Mouse (Mus musculus): Measurements from ENCODE around the gene Slc9b1.

The Slc9b1 gene

DNA sequence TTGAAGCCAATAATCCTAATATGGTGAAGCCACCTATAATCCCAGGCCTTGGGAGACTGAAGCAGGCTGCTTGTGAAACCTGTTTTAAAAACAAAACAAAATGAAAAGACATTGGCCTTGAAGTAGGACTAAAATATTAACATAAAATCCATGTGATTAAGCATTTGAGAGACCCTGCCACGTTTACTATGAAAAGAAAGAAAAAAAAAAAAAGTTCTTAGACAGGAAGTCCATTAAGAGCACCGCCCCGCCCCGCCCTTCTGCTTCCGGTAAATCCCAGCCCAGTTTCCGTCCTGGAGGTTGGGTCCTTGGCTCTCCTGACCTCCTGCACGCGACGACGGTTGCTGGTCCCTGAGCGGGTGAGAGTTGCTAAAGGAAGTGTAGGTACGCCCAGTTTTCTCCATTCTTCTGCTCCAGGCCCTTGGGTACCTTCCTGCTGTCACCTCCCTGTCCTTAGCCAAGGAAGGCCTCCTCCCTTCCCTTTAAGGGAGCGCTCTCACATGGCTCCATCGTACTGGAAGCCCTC lies at the start of gene Slc9b1:
Slc9b1 (plus strand) TSS at position 291 of the 526 bp plus-strand sequence.
- DNase-seq (ENCODE audit: low spot score in 2 of 2): peak in 1 of 2 experiments; percentile 23

DNA sequence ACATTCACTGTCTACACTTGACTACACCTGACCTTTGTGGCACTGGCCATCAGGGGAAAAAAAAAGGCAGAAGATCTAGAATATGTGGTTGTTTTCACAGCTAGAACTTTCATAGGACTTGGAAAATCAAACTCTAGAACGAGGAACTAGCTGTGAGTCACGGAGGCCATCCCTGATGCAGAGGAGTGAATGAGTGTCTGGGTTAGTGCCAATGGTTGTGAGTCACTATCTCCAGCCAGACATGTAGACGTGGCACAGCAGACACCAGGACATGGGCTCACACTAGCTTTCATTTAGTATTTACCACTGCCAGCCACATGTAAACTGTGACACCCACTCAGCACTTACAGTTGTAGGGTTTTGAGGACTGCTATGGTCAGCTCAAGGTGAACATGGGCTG lies 49.3 kb upstream of the Slc9b1 start:
- peak in 1 of 2 experiments; percentile 21 for DNase-seq (ENCODE audit: low spot score in 2 of 2)

DNA sequence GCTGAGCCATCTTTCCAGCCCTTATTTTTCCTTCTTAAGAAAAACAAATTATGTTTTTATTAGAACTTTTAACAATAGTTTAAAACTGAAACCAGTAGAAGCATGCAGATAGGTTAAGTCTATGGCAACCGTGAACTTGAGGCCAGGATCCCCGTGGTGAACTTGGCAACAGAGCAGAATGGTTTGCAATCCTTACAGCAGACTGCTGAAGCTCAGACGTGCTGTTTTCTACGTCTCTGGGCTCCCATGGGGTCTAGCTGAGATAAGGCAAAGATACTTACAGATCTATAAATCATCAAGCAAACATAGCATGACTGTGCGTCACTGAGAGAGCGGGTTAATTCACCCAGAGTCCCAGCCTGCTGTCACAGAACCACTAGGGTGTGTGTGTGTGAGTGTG lies 47.7 kb upstream of the Slc9b1 start:
- no peak for DNase-seq (ENCODE audit: low spot score in 2 of 2)

DNA sequence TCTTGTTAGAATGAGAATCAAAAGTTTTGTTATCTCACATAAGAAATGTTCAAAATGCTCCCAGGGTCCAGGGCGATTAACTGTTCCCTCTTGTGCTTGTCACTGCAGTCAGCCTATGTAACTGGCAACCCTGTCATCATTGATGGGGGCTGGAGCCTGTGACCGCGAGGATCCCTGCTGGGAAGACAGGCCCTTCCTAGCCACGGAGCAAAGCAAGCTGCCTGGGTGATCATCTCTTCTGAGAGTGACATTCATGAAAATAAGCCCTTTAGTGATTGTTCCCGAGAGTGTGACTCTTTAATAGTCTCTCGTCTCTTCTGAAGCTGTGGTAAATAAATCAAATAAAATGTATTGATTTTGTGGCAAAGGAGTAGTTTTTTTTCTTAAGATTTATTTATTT lies 43.8 kb upstream of the Slc9b1 start:
- DNase-seq (ENCODE audit: low spot score in 2 of 2): no peak

DNA sequence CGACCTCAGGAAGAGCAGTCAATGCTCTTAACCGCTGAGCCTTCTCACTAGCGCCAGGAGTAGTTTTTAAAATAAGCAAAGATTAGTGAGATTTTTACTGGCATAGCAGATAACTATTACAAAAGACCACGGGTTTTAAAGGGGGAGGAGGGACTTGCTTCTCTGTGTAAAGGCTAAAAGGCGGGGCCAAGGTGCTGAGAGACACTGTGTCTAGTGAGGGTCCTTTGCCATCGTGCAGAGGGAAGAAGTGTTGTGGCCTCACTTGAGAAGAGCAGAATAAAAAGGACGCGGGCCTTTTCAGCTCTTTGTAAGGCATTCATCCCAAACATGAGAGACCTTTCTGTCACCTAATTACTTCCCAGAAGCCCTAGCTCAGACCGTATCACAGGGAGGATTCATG lies 43.3 kb upstream of the Slc9b1 start:
- DNase-seq (ENCODE audit: low spot score in 2 of 2): no peak

DNA sequence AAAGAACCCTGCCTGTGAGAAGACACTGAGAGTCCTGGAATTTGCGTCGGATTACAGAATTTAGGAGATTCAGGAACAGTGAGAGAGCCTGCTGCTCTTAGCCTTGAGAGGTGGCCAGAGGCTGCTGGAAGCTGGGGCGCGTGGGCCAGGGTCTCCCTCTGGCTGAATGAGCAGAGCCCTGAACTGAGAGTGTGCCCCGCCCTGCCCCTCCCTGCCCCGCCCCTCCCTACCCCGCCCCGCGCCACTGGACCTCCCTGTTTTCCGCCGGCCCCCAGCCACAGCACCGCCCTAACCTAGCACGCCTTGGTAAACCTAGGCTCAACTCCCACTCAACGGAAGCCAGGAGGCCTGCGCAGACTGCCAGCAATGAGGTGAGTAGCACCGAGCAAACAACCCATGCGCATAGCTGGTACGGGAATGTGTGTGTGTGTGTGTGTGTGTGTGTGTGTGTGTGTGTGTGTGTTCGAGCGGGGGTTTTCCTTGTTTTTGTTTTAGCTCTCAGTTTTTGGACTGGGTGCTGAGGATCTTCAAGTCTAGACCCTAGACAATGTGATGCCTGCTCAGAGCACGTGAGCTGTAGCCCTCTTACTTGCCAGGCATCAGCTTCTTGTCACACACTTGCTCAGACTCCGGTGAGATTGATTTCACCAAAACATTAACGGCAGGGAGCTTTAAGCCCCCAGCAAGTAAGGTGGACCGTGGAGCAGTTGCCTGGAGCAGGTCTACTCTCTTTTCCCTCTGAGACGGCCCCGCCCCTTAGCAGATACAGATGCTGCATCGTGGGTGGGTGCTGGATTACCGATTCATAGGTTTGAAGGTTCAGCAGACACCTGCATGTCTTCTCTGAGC lies 40.2 kb upstream of the Slc9b1 start, which contains the start of gene Slc9b2:
Slc9b2 (plus strand) TSS at position 290 of the 849 bp plus-strand sequence.
- no peak for DNase-seq (ENCODE audit: low spot score in 2 of 2)

DNA sequence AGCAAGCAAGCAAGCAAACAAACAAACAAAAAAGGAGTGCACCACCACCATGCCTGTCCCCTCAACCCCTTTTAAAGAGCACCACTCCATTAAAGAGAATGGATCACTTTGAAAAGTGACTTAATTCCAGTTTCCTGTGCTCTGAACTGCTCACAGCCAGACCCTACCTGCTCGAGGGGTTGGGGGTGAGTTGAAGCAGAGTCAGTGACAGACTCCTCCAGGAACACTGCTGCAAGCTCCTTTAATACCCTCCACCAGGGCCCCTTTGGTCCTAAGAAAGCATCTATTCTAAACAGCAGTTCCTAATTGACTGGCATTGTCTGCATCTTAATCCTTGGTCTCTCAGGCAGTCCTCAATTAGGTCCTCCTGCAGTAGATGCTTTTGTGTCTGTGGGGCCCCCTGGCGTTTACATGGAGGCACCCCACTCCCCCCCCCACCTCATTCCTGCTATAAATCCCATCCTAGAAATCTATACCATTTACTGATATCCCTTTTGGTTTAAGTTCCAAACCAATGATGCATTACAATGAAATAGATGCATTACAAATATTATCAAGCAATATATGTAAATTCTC lies 34.8 kb upstream of the Slc9b1 start:
- DNase-seq (ENCODE audit: low spot score in 2 of 2): no peak

DNA sequence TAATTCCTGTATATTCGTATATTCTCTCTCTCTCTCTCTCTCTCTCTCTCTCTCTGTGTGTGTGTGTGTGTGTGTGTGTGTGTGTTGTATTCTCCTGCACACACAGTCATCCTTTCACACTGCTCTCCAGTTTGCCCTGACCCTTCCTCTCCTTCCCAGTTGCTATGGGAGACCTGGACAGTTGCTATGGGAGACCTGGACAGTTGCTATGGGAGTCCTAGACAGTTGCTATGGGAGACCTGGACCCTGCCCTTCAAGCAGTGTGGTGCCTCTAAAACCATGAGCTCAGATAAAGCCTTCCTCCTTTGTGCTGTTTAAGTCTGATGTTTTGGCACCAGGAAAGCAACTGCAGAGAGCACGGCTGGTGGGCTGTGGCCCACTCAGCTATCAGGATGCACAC lies 34.1 kb upstream of the Slc9b1 start:
- DNase-seq (ENCODE audit: low spot score in 2 of 2): no peak

DNA sequence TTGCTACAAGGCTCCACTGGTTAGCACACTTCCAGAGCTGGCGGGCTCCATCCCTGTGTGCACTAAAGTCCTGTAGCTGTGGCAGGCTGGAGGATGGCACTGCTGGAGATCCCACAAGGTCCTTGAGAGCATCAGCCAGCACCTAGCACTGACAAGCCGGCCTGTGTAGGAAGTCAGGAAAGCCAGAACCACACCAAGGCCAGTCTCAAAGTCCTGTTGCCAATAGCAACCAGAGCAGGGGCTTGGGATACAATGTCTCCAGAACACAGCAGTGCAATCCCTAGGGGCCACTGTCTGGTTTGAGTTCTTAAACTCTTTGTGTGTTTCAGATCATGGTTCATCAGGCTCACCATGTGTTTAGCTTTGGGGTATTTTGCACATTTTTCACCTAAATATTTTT lies 33.0 kb upstream of the Slc9b1 start:
- no peak for DNase-seq (ENCODE audit: low spot score in 2 of 2)

DNA sequence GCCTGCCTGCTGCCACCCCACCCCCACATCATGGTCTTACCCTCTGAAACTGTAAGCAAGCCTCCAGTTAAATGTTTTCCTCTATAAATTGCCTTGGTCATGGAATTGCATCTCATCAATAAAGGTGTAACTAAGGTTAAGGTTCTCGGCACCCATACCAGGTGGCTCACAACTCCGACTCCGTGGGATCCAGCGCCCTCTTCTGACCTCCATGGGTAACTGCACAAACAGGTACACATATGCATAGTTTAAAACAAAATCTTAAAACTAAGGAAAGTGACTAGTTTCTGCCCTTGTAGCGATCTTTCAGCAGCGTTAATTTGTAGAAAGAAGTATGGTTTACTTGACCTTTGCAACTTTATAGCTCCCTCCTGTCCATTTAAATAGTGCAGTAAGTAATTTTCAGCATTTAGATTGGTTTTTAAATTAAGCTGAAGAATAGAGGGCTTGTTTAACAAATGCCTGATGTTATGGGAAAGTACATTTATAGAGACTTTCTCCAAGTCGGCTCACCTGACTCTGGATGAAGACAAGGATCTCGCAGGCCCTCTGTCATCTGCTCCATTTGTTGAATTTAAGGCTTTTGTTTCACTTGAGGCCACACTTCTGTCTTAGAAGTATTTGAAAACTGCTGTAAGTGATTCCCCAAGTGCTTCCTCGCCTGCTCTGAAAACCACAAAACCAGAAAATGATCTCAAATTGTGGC lies 32.0 kb upstream of the Slc9b1 start:
- no peak for DNase-seq (ENCODE audit: low spot score in 2 of 2)

DNA sequence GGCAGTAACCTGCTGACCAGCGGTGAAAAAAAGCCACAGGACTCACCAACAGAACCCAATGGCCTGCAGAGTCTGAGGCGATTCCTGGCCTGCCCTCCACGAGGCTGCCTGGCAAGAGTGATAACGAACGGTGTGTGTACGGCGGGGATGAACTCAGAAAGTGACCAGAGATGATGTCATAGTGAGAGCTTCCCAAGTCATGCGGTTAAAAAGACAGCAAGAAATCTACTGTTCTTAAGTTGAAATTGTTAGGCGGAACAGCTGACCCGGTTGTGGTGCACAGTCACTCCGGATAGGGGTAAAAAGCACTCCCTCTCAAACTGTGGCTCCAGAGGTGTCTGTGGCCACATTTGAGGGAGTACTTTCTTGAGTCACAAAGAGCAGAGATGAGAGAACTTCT lies 29.5 kb upstream of the Slc9b1 start:
- DNase-seq (ENCODE audit: low spot score in 2 of 2): no peak

DNA sequence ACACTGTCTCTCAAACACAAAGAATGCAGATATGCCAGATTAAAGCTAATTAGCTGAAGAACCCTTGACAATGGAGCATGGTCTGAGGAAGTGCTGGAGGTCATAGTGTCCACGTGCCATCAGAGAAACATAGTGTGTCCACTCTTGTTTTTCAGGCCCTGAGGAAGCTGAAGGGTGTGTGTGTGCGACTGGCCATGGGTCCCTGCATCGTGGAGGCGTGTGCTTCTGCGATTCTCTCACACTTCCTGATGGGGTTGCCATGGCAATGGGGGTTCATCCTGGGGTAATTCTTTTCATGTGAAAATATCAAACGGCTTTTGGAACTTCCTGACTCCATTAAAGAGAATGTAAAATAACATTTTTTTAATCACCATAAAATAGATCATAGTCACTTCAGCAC lies 23.5 kb upstream of the Slc9b1 start:
- DNase-seq (ENCODE audit: low spot score in 2 of 2): no peak

DNA sequence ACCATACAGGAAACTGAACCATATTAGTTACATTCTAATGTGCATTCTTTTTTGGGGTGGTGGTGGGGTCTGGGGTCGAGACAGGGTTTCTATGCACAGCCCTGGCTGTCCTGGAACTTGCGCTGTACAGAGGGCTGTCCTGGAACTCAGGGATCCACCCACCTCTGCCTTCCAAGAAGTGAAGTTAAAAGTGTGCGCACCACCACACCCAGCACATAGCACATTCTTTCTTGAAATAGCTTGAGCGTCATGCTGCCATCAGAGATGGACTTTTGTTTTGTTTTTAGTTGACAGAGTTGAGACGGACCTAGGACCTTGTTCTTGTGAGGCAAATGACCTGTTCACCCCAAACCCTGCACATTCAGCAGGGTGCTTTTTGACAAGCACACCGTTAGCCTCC lies 20.7 kb upstream of the Slc9b1 start:
- no peak for DNase-seq (ENCODE audit: low spot score in 2 of 2)

DNA sequence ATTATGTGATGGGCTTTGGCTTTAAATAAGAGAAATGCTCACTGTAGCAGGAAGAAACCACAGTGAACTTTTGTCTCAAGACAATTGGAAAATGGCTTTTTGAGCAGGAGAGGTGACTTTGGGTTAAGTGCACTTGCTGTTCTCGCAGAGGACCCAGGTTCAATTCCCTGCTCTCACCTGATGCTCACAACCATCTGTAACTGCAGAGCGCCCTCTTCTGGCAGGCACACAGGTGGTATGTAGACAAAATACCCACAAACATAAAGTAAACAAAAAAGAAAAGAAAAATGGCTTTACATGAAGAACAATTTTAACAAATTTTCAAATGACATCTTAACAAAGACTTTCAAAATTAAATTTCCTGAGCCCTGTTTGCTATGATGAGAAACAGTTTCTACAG lies 20.2 kb upstream of the Slc9b1 start:
- no peak for DNase-seq (ENCODE audit: low spot score in 2 of 2)

DNA sequence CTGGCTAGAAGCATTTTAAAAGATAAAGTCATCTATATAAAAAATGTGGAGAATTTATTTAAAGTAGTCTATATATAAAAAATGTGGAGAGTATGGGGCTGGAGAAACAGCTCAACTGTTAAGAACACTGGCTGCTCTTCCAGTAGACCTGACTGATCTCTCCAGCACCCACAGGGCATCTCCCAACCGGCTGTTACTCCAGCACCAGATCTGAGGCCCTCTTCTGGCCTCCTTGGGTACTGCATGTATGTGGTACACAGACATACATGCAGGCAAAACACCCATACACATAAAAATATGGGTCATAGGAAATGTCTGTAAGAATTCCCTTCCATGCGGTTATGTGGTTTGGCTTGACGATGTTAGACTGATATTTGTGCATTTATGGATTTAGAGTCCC lies 19.3 kb upstream of the Slc9b1 start:
- DNase-seq (ENCODE audit: low spot score in 2 of 2): no peak

DNA sequence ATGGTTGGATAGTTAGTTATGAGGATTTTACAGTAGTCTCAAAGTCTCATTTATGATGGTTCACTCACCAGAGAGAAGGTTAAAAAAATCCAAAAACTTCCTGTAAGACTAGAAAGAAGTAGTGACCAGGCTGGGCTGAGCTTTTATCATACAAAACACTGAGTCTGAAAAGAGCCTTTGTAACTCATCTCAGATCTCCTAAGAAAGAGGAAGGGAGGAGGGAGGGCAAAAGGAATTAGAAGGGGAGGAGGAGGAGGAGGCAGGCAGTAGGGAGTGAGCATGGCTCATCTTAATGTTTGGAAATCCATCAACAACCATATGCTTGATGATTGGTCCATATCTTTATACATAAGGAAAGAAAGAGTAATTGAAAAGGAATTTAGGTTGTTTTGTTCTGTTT lies 15.1 kb upstream of the Slc9b1 start:
- DNase-seq (ENCODE audit: low spot score in 2 of 2): no peak

DNA sequence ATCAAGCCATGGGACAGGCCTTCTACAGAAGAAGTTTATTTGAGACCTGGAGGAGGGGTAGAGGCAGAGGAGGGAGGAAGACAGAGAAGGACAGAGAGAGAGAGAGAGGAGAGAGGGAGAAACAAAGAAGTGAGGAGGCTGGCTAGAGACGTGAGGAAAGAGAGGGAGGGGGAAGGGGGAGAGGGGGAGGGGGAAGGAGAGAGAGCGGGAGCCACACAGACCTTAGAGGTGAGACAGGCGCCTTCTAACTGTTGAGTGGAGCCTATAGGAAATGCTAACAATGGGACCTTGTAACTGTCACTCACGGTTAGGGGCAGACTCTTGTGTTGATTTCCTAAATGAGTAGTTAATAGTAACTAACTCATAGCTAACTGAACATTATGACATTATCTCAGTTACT lies 14.1 kb upstream of the Slc9b1 start:
- no peak for DNase-seq (ENCODE audit: low spot score in 2 of 2)

DNA sequence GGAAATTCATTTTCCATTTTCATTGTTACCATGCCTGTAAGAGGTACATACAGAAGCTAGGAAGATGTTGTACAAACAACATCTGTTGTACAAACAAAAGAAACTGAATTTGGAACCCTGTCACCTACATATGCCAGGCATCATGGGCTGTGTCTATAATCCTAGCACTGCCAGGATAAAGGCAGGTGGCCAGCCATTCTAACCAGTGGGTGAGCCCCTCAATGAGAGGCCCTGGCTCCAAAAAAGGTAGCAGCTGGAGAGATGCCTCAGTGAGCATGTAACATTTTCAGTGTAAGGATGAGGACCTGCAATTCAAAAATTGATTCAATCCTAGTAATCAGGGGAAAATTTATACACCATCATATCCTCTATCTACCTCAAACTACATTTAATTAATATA lies 1.2 kb downstream of the Slc9b1 start:
- no peak for DNase-seq (ENCODE audit: low spot score in 2 of 2)

DNA sequence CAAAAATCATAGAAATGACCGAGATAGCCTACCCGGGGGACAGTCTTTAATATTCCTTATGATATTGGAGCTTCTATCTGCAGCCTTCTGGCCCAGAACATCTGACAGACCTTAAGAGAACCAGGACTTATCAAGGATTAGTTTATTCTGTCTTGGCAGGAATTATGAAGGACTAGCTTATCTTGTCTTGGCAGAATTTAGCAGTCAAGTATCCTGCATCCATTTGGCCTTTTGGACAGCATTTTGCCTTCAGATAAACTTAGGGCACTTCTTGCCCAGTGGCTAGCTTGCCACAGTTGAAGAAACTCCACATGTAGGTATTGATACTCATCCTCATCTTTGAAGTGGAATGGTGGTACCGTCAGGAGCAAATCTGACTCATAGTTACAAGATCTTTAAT lies 4.0 kb downstream of the Slc9b1 start:
- DNase-seq (ENCODE audit: low spot score in 2 of 2): no peak

DNA sequence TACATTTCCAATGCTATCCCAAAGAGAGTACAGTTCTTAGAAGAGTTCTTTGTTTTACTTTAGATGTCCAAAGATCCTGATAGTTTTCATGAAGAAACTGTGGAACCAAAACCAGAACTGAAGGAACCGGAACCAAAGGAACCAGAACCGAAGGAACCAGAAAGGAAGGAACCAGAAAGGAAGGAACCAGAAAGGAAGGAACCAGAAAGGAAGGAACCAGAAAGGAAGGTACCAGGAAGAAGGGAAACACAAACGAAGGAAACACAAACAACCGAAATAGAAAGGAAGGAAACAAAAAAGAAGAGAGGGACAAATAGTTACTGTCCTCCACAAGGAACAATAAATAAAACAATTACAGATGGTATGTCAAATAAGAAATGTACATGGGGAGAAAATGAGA lies 9.6 kb downstream of the Slc9b1 start:
- no peak for DNase-seq (ENCODE audit: low spot score in 2 of 2)

DNA sequence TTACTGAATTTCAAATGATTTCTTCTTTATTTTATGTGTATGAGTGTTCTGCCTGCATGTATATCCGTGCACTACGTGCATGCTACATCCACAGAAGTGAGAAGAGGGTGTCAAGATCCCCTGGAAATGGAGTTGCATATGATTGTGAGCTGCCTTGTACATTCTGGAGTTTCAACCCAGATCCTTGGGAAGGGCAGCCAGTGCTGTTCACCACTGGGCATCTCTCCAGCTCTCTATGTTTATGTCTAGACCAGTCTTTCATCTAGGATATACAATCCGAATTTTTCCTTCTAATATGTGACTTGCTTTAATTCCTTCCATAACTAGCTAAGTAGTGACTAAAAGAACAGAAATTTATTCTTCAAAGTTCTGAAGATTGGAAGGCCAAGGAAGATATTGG lies 28.0 kb downstream of the Slc9b1 start:
- DNase-seq (ENCODE audit: low spot score in 2 of 2): no peak

DNA sequence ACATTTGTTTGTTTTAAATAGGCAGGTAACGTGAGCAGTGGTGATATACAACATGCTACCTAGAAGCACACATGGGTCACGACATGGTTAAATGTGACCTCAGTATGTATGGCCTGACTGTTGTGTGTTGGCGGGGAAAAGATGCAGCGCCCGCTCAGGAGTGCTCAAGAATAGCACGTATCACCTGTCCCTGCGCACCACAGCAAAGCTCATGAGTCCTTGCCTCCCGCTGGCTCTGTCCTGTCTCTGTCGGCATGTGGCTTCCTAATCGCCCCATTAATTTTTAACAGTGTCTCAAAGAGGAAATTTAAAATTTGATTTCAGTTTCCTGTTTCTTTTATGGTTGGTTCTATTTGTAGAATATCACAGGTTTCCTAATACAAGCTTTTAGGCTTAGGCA lies 29.6 kb downstream of the Slc9b1 start:
- no peak for DNase-seq (ENCODE audit: low spot score in 2 of 2)

DNA sequence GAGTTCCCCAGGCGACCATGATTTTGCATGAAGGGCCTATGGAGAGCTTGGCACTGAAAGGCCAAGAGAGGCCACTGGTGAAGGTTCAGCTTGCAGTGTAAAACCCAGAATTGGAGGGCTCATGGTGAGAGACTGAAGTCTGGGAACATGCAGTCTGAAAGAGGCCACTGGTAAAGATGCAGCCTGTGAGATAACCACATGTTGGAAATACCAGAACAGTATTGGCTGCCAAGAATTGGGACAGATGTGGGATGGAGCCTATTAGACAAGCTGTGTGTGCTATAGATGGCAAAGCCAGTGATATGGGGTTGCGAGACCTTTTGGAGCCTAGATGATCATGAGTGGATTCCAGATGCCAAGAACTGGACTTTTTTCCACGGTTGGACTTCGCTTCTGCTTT lies 32.0 kb downstream of the Slc9b1 start:
- DNase-seq (ENCODE audit: low spot score in 2 of 2): no peak

Measured in heart, adult 9 months (tissue).